Mouse (Mus musculus): ENCODE measurements around the gene 1700025G04Rik.

GRCm38 (mm10) chr1:151986024-151986778 is 103.7 kb downstream of the 1700025G04Rik start:
- TF ChIP-seq POLR2A (IDR thresholded peaks at IDR 0.05; ENCODE audit: low read depth, low read length) (no peak), TCF12 (IDR thresholded peaks at IDR 0.05; ENCODE audit: low read depth, low read length) (no peak), MAZ (IDR thresholded peaks at IDR 0.05; ENCODE audit: low read depth, low read length) (no peak), CTCF (conservative IDR thresholded peaks at IDR 0.05 in 1 of 2, IDR thresholded peaks at IDR 0.05 in 1 of 2; ENCODE audit: low read depth in 2 of 2, low read length in 2 of 2) (no peak), CHD2 (IDR thresholded peaks at IDR 0.05; ENCODE audit: low read length) (no peak), ZMIZ1 (IDR thresholded peaks at IDR 0.05; ENCODE audit: low read depth, low read length) (no peak), BHLHE40 (IDR thresholded peaks at IDR 0.05; ENCODE audit: low read depth, low read length) (no peak), RAD21 (IDR thresholded peaks at IDR 0.05; ENCODE audit: low read depth, low read length) (no peak), POLR2AphosphoS2 (IDR thresholded peaks at IDR 0.05; ENCODE audit: low read depth, low read length) (no peak), MAX (IDR thresholded peaks at IDR 0.05; ENCODE audit: low read length) (no peak), E2F4 (IDR thresholded peaks at IDR 0.05; ENCODE audit: insufficient replicate concordance, low read depth, low read length) (no peak), CHD1 (IDR thresholded peaks at IDR 0.05; ENCODE audit: low read depth, low read length) (no peak), ZKSCAN1 (IDR thresholded peaks at IDR 0.05; ENCODE audit: borderline replicate concordance, low read depth, low read length) (no peak)
